Comparison of ENCODE assay signal across 23 mouse cellular contexts in the genomic region with DNA sequence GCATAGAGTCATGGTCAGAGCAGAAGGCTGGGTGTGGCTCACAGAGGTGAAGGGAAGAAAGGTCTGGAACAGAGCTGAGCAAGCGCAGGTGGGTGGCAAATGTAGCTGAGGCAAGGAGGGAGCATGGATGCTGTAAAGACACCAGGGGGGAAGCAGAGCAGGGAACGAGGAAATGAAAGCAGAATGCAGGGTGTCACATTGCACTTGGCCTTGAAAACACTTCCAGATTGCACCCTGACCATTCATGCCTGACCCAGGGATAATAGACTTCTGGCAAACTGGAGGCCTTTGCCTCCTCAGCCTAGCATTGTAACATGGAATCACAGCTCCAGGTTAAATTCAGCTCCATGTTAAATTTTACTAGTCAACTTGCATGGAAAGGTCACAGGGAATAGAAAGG.
DNase-seq lines count a peak whose midpoint lies in the region; ATAC-seq lines count a peak whose summit lies in the region.
"Had no signal": no experiment of that assay in that cellular context is flagged by ENCODE, and none has a peak within 500 bp of the region (broad histone marks: within the 10 kb centered on the region; RNA-seq: fewer than 3 reads in every experiment).

No protein-coding gene starts in this region.

- no peak overlapping the region for H3K9ac ChIP-seq in forebrain, embryonic 15.5 days (replicated peaks)
- no peak overlapping the region for H3K9ac ChIP-seq in kidney, embryonic 16.5 days (replicated peaks; ENCODE audit: low read length)
- H3K9ac ChIP-seq in limb, embryonic 13.5 days = no peak overlapping the region
- no peak overlapping the region for H3K9ac ChIP-seq in forebrain, embryonic 11.5 days (ENCODE audit: low read length)
- H3K9ac ChIP-seq: heart, embryonic 15.5 days; hindbrain, embryonic 14.5 days; stomach, embryonic 15.5 days had no signal

- no peak overlapping the region for H3K27ac ChIP-seq in forebrain, embryonic 10.5 days
- no peak overlapping the region for H3K27ac ChIP-seq in forebrain, embryonic 15.5 days (replicated peaks)
- H3K27ac ChIP-seq in kidney, embryonic 16.5 days (ENCODE audit: low read length) = 0 out of 2 replicates have a peak overlapping the region, but pooled peaks have one; percentile 12
- H3K27ac ChIP-seq in embryonic facial prominence, embryonic 10.5 days (replicated peaks) = peak overlapping the region; percentile 75
- H3K27ac ChIP-seq in limb, embryonic 13.5 days = no peak overlapping the region
- H3K27ac ChIP-seq in forebrain, embryonic 11.5 days (ENCODE audit: low read depth, low read length) = no peak overlapping the region
- H3K27ac ChIP-seq: heart, embryonic 15.5 days; hindbrain, embryonic 14.5 days; left cerebral cortex, adult 2 months; midbrain, embryonic 10.5 days; stomach, embryonic 15.5 days had no signal

- no peaks in the 10 kb centered on the region for H3K27me3 ChIP-seq in forebrain, embryonic 10.5 days (ENCODE audit: poor library complexity, severe bottlenecking)
- no peaks in the 10 kb centered on the region for H3K27me3 ChIP-seq in forebrain, embryonic 15.5 days
- H3K27me3 ChIP-seq in kidney, embryonic 16.5 days (ENCODE audit: insufficient read depth, low read length) = no peaks in the 10 kb centered on the region
- no peaks in the 10 kb centered on the region for H3K27me3 ChIP-seq in embryonic facial prominence, embryonic 10.5 days (replicated peaks; ENCODE audit: low read depth, poor library complexity, severe bottlenecking)
- H3K27me3 ChIP-seq in limb, embryonic 13.5 days = no peaks in the 10 kb centered on the region
- no peaks in the 10 kb centered on the region for H3K27me3 ChIP-seq in forebrain, embryonic 11.5 days (ENCODE audit: control insufficient read depth, insufficient read depth, low read length)
- H3K27me3 ChIP-seq: heart, embryonic 15.5 days; stomach, embryonic 15.5 days had no signal

- DNase-seq in forebrain, embryonic 10.5 days (ENCODE audit: extremely low spot score, low spot score) = peak; percentile 14
- no peak for DNase-seq in kidney, postnatal 10 days
- DNase-seq in embryonic facial prominence, embryonic 10.5 days (ENCODE audit: low spot score) = peak; percentile 58
- DNase-seq in forebrain, embryonic 11.5 days (ENCODE audit: low spot score) = no peak
- DNase-seq: adrenal gland, postnatal 25 days; cerebellum, adult 9-10 months; gastrocnemius, postnatal 36 days; heart, postnatal 4 days; layer of hippocampus, adult 9-11 months; lung, adult 18-20 months; lung, postnatal 10 days; thymus, adult 2 months; thymus, postnatal 4 days had no signal

- H3K36me3 ChIP-seq in forebrain, embryonic 10.5 days (replicated peaks) = no peaks in the 10 kb centered on the region
- no peaks in the 10 kb centered on the region for H3K36me3 ChIP-seq in forebrain, embryonic 15.5 days
- no peaks in the 10 kb centered on the region for H3K36me3 ChIP-seq in kidney, embryonic 16.5 days (ENCODE audit: insufficient read depth, low read length)
- no peaks in the 10 kb centered on the region for H3K36me3 ChIP-seq in embryonic facial prominence, embryonic 10.5 days (replicated peaks)
- no peaks in the 10 kb centered on the region for H3K36me3 ChIP-seq in limb, embryonic 13.5 days
- H3K36me3 ChIP-seq in forebrain, embryonic 11.5 days (ENCODE audit: control insufficient read depth, insufficient read depth, low read length) = no peaks in the 10 kb centered on the region
- H3K36me3 ChIP-seq: heart, embryonic 15.5 days; midbrain, embryonic 10.5 days; stomach, embryonic 15.5 days had no signal

- no peak overlapping the region for H3K4me2 ChIP-seq in forebrain, embryonic 15.5 days (replicated peaks)
- no peak overlapping the region for H3K4me2 ChIP-seq in kidney, embryonic 16.5 days (replicated peaks; ENCODE audit: low read depth, low read length)
- H3K4me2 ChIP-seq in limb, embryonic 13.5 days (replicated peaks) = no peak overlapping the region
- H3K4me2 ChIP-seq in forebrain, embryonic 11.5 days (ENCODE audit: low read depth, low read length, severe bottlenecking) = no peak overlapping the region
- H3K4me2 ChIP-seq: heart, embryonic 15.5 days; hindbrain, embryonic 14.5 days; stomach, embryonic 15.5 days had no signal

- H3K9me3 ChIP-seq in forebrain, embryonic 10.5 days = no peaks in the 10 kb centered on the region
- H3K9me3 ChIP-seq in forebrain, embryonic 15.5 days = no peaks in the 10 kb centered on the region
- H3K9me3 ChIP-seq in kidney, embryonic 16.5 days (ENCODE audit: low read length) = no peaks in the 10 kb centered on the region
- H3K9me3 ChIP-seq in embryonic facial prominence, embryonic 10.5 days = no peaks in the 10 kb centered on the region
- no peaks in the 10 kb centered on the region for H3K9me3 ChIP-seq in limb, embryonic 13.5 days
- no peaks in the 10 kb centered on the region for H3K9me3 ChIP-seq in forebrain, embryonic 11.5 days (ENCODE audit: control insufficient read depth, low read length)
- H3K9me3 ChIP-seq: heart, embryonic 15.5 days; midbrain, embryonic 10.5 days; stomach, embryonic 15.5 days had no signal

- 60% methylated on average over 2 of the region's 2 CpGs for WGBS in forebrain, embryonic 10.5 days
- 67% methylated on average over 2 of the region's 2 CpGs for WGBS in forebrain, embryonic 15.5 days
- 36% methylated on average over 2 of the region's 2 CpGs for WGBS in kidney, embryonic 16.5 days
- 40% methylated on average over 2 of the region's 2 CpGs for WGBS in embryonic facial prominence, embryonic 10.5 days
- 32% methylated on average over 2 of the region's 2 CpGs for WGBS in limb, embryonic 13.5 days
- WGBS in forebrain, embryonic 11.5 days = 51% methylated on average over 2 of the region's 2 CpGs

- no peak for ATAC-seq in forebrain, embryonic 15.5 days (replicated peaks)
- peak; percentile 86 for ATAC-seq in kidney, embryonic 16.5 days (ENCODE audit: low FRiP score, low TSS enrichment)
- ATAC-seq in limb, embryonic 13.5 days (ENCODE audit: low FRiP score, low read depth) = peak; percentile 19; the same call in 1 of the 2 replicates
- ATAC-seq in forebrain, embryonic 11.5 days (replicated peaks; ENCODE audit: low FRiP score) = no peak
- ATAC-seq: inflammation-experienced regulatory T-cells, adult 6 months; midbrain, embryonic 16.5 days had no signal

- H3K4me3 ChIP-seq in forebrain, embryonic 10.5 days = no peak overlapping the region
- H3K4me3 ChIP-seq in forebrain, embryonic 15.5 days = no peak overlapping the region
- no peak overlapping the region for H3K4me3 ChIP-seq in kidney, embryonic 16.5 days (ENCODE audit: low read length)
- H3K4me3 ChIP-seq in embryonic facial prominence, embryonic 10.5 days = no peak overlapping the region
- H3K4me3 ChIP-seq in limb, embryonic 13.5 days = no peak overlapping the region
- H3K4me3 ChIP-seq in forebrain, embryonic 11.5 days (ENCODE audit: low read depth, low read length) = no peak overlapping the region
- H3K4me3 ChIP-seq: heart, embryonic 15.5 days; left cerebral cortex, adult 2 months; midbrain, embryonic 10.5 days; stomach, embryonic 15.5 days had no signal

- H3K4me1 ChIP-seq in forebrain, embryonic 10.5 days = no peaks in the 10 kb centered on the region
- H3K4me1 ChIP-seq in forebrain, embryonic 15.5 days = no peaks in the 10 kb centered on the region
- H3K4me1 ChIP-seq in kidney, embryonic 16.5 days (ENCODE audit: insufficient read depth, low read length) = peaks cover 14% of the 10 kb centered on the region
- peaks cover 20% of the 10 kb centered on the region for H3K4me1 ChIP-seq in embryonic facial prominence, embryonic 10.5 days
- peaks cover 11% of the 10 kb centered on the region for H3K4me1 ChIP-seq in limb, embryonic 13.5 days
- no peaks in the 10 kb centered on the region for H3K4me1 ChIP-seq in forebrain, embryonic 11.5 days (replicated peaks; ENCODE audit: control insufficient read depth, insufficient read depth, low read length)
- H3K4me1 ChIP-seq: heart, embryonic 15.5 days; stomach, embryonic 15.5 days had no signal

Comparison
In these comparisons a context has a peak if more than half of its experiments do, and no peak if none do; other contexts are left out.
1. DNase-seq: peak in forebrain, embryonic 10.5 days (single experiment) and embryonic facial prominence, embryonic 10.5 days (single experiment); none in kidney, postnatal 10 days (single experiment) and forebrain, embryonic 11.5 days (single experiment).
2. H3K27ac ChIP-seq: peak in kidney, embryonic 16.5 days (single experiment) and embryonic facial prominence, embryonic 10.5 days (single experiment); none in forebrain, embryonic 10.5 days (single experiment), forebrain, embryonic 15.5 days (single experiment), limb, embryonic 13.5 days (single experiment) and forebrain, embryonic 11.5 days (single experiment).
3. ATAC-seq: peak in kidney, embryonic 16.5 days (single experiment) and limb, embryonic 13.5 days (single experiment); none in forebrain, embryonic 15.5 days (single experiment) and forebrain, embryonic 11.5 days (single experiment).